Mouse (Mus musculus) small intestine, adult 2 months (tissue): Measurements from ENCODE around the gene Cd180. TPM values are rescaled to one million over a fixed set of nuclear protein-coding genes. Genes with fewer than 3 reads are reported as not detected.

Experiments
- H3K27ac ChIP-seq: fragments of 200-500 bp; 2 replicates; pipeline ENCODE4 v1.5.1; 2012; ENCODE audit warnings: low read depth, low read length, control low read depth, inconsistent platforms; ENCODE audit not compliant: insufficient read depth
- H3K27me3 ChIP-seq: fragments of 200-500 bp; 2 replicates; pipeline ENCODE4 v1.6.1; 2012; ENCODE audit warnings: mild to moderate bottlenecking, moderate library complexity, low read length, inconsistent platforms; ENCODE audit not compliant: control insufficient read depth, insufficient read depth
- H3K36me3 ChIP-seq: fragments of 200-500 bp; 2 replicates; pipeline ENCODE4 v1.6.1; 2012; ENCODE audit warnings: mild to moderate bottlenecking, low read length, control low read depth, inconsistent platforms; ENCODE audit not compliant: control insufficient read depth, insufficient read depth
- H3K4me1 ChIP-seq: fragments of 200-500 bp; 2 replicates; pipeline ENCODE4 v1.6.1; 2012; ENCODE audit warnings: low read length, inconsistent platforms, mixed read lengths; ENCODE audit not compliant: control insufficient read depth, insufficient read depth, insufficient read length
- H3K4me3 ChIP-seq: fragments of 200-500 bp; 2 replicates; pipeline ENCODE4 v1.5.1; 2012; ENCODE audit warnings: low read depth, mild to moderate bottlenecking, control low read depth, inconsistent platforms, low read length, moderate library complexity
- CTCF ChIP-seq: fragments of 200-500 bp; IDR thresholded peaks from 2 replicates; pipeline ENCODE4 v1.5.1; 2012; ENCODE audit warnings: low read depth, mild to moderate bottlenecking, control low read depth, inconsistent platforms, low read length, moderate library complexity, mixed read lengths; ENCODE audit not compliant: insufficient replicate concordance, insufficient read length; ENCODE audit errors: extremely low read depth
- POLR2A ChIP-seq: fragments of 200-500 bp; IDR thresholded peaks from 2 replicates; pipeline ENCODE4 v1.6.1; 2012; ENCODE audit warnings: low read depth, mild to moderate bottlenecking, control low read depth, inconsistent platforms, low read length, moderate library complexity
- WGBS: fragments of 180-500 bp; shearing (Covaris S2); methylation state at CpG from one replicate; pipeline ENCODE4 v1.1.7; 2018; 5-methylcytosine and 5-hydroxymethylcytosine counted together
- polyA plus RNA-seq: library from polyadenylated mRNA; depleted of rRNA; stranded (reverse); fragments of >200 nt; gene quantifications from 2 replicates; pipeline ENCODE4 v1.2.3, GENCODE M21; 2012

The Cd180 gene
- polyA plus RNA-seq, 1 experiment, result 0.76 TPM

GRCm38 (mm10) chr13:102753714-102754556 lies 60.6 kb downstream of the Cd180 start:
- Histone ChIP-seq H3K27me3 (no peaks in the 10 kb centered on the region), H3K4me3 (no peak overlapping the region), H3K36me3 (peaks cover 60% of the 10 kb centered on the region), H3K4me1 (no peaks in the 10 kb centered on the region), H3K27ac (no peak overlapping the region)
- WGBS, result 83% methylated on average over 19 of the region's 19 CpGs
- no peak for TF ChIP-seq CTCF
- no peak for TF ChIP-seq POLR2A

- H3K27ac ChIP-seq, result no peak overlapping the region
- 96% methylated on average over 8 of the region's 8 CpGs for WGBS
- no peaks in the 10 kb centered on the region for H3K27me3 ChIP-seq
- H3K4me1 ChIP-seq, result no peaks in the 10 kb centered on the region
- peaks cover 56% of the 10 kb centered on the region for H3K36me3 ChIP-seq
- no peak overlapping the region for H3K4me3 ChIP-seq
- TF ChIP-seq POLR2A, result no peak
- no peak for TF ChIP-seq CTCF
Measured at GRCm38 (mm10) chr13:102755124-102755523, 61.8 kb downstream of the Cd180 start.

- H3K4me3 ChIP-seq, result no peak overlapping the region
- H3K4me1 ChIP-seq, result no peaks in the 10 kb centered on the region
- peaks cover 53% of the 10 kb centered on the region for H3K36me3 ChIP-seq
- H3K27me3 ChIP-seq, result no peaks in the 10 kb centered on the region
- H3K27ac ChIP-seq, result no peak overlapping the region
- TF ChIP-seq CTCF, result no peak
- no peak for TF ChIP-seq POLR2A
- 83% methylated on average over 8 of the region's 8 CpGs for WGBS
Measured at GRCm38 (mm10) chr13:102756071-102756470, 62.7 kb downstream of the Cd180 start.

- Histone ChIP-seq H3K27me3 (no peaks in the 10 kb centered on the region), H3K27ac (no peak overlapping the region), H3K4me1 (no peaks in the 10 kb centered on the region), H3K4me3 (no peak overlapping the region), H3K36me3 (peaks cover 50% of the 10 kb centered on the region)
- WGBS, result 95% methylated on average over 6 of the region's 6 CpGs
- no peak for TF ChIP-seq POLR2A
- TF ChIP-seq CTCF, result no peak
Measured at GRCm38 (mm10) chr13:102758021-102758420, 64.7 kb downstream of the Cd180 start.

GRCm38 (mm10) chr13:102761410-102761809 lies 68.1 kb downstream of the Cd180 start:
- TF ChIP-seq CTCF, result no peak
- TF ChIP-seq POLR2A, result no peak
- 78% methylated on average over 9 of the region's 9 CpGs for WGBS

GRCm38 (mm10) chr13:102762203-102762602 lies 68.8 kb downstream of the Cd180 start:
- H3K4me1 ChIP-seq, result no peaks in the 10 kb centered on the region
- peaks cover 47% of the 10 kb centered on the region for H3K36me3 ChIP-seq
- H3K27ac ChIP-seq, result no peak overlapping the region
- no peaks in the 10 kb centered on the region for H3K27me3 ChIP-seq
- TF ChIP-seq CTCF, result no peak
- no peak for TF ChIP-seq POLR2A
- whole genome bisulfite sequencing, result 95% methylated on average over 10 of the region's 10 CpGs
- no peak overlapping the region for H3K4me3 ChIP-seq

More at GRCm38 (mm10) chr13:102761410-102761809, 68.1 kb downstream of the Cd180 start:
- Histone ChIP-seq H3K36me3 (peaks cover 49% of the 10 kb centered on the region), H3K4me1 (no peaks in the 10 kb centered on the region), H3K27me3 (no peaks in the 10 kb centered on the region), H3K4me3 (no peak overlapping the region), H3K27ac (no peak overlapping the region)

- TF ChIP-seq CTCF (no peak), POLR2A (no peak)
- WGBS, result 95% methylated on average over 1 of the region's 1 CpGs
- Histone ChIP-seq H3K4me3 (no peak overlapping the region), H3K36me3 (peaks cover 37% of the 10 kb centered on the region), H3K27me3 (no peaks in the 10 kb centered on the region), H3K4me1 (no peaks in the 10 kb centered on the region), H3K27ac (no peak overlapping the region)
Measured at GRCm38 (mm10) chr13:102764218-102764617, 70.9 kb downstream of the Cd180 start.
